Mouse (Mus musculus) intestine, embryonic 16.5 days (tissue): Measurements from ENCODE around the gene Stip1. TPM values are rescaled to one million over a fixed set of nuclear protein-coding genes. Genes with fewer than 3 reads are reported as not detected.

ENCODE experiments used
- ATAC-seq: fragments of 200-750 bp; cut with Nextera tagmentation; 2 replicates; pipeline ENCODE4 v1.8.0; 2017; ENCODE audit warnings: moderate TSS enrichment, moderate library complexity
- H3K27ac ChIP-seq: fragments of 300-500 bp; sonication (generic); 2 replicates; pipeline ENCODE4 v1.5.1; 2014; ENCODE audit warnings: mild to moderate bottlenecking, low read length
- H3K27me3 ChIP-seq: fragments of 300-500 bp; sonication (generic); replicated peaks from 2 replicates; pipeline ENCODE4 v1.6.1; 2014; ENCODE audit warnings: low read length, control low read depth, mixed read lengths; ENCODE audit not compliant: control insufficient read depth, insufficient read depth
- H3K36me3 ChIP-seq: fragments of 300-500 bp; sonication (generic); 2 replicates; pipeline ENCODE4 v1.6.1; 2014; ENCODE audit warnings: low read length, control low read depth; ENCODE audit not compliant: control insufficient read depth, insufficient read depth
- H3K4me1 ChIP-seq: fragments of 300-500 bp; sonication (generic); 2 replicates; pipeline ENCODE4 v1.6.1; 2014; ENCODE audit warnings: low read length, control low read depth, mixed read lengths; ENCODE audit not compliant: control insufficient read depth, insufficient read depth
- H3K4me2 ChIP-seq: fragments of 300-500 bp; sonication (generic); 2 replicates; pipeline ENCODE4 v1.6.1; 2014; ENCODE audit warnings: low read depth, low read length, control low read depth
- H3K4me3 ChIP-seq: fragments of 300-500 bp; sonication (generic); 2 replicates; pipeline ENCODE4 v1.5.1; 2014; ENCODE audit warnings: mild to moderate bottlenecking, low read length
- H3K9ac ChIP-seq: fragments of 300-500 bp; sonication (generic); 2 replicates; pipeline ENCODE4 v1.6.1; 2014; ENCODE audit warnings: low read depth, low read length
- H3K9me3 ChIP-seq: fragments of 300-500 bp; sonication (generic); 2 replicates; pipeline ENCODE4 v1.6.1; 2016; ENCODE audit warnings: low read length, control low read depth; ENCODE audit not compliant: control insufficient read depth
- WGBS: fragments of 180-500 bp; shearing (Covaris S2); extraction: QIAGEN DNeasy Blood & Tissue Kit; methylation state at CpG from one replicate; pipeline ENCODE4 v1.1.7; 2014; 5-methylcytosine and 5-hydroxymethylcytosine counted together
- polyA plus RNA-seq: library from polyadenylated mRNA; unstranded; fragments of >200 nt; fragmentation: Nextera tagmentation; extraction: Ambion mirVana; gene quantifications from 2 replicates; pipeline ENCODE4 v1.2.1, GENCODE M21; 2015

Stip1 gene
- polyA plus RNA-seq, 1 experiment from 2014 or later, result 208 TPM

- peak; percentile 84 for ATAC-seq
- Histone ChIP-seq H3K9ac (peak within 1 kb of the TSS; percentile 95), H3K27me3 (no peaks in the 10 kb centered on the region), H3K36me3 (peaks cover 7% of the 10 kb centered on the region; the same call in 1 of the 2 replicates), H3K4me2 (peak within 1 kb of the TSS; percentile 83), H3K27ac (peak within 1 kb of the TSS; percentile 95), H3K9me3 (no peaks in the 10 kb centered on the region), H3K4me1 (peaks cover 39% of the 10 kb centered on the region), H3K4me3 (peak within 1 kb of the TSS; percentile 78)
- WGBS, result under 1% methylated on average over 38 of the region's 38 CpGs
Observed at GRCm38 (mm10) chr19:6980381-6981093, 59.2 kb downstream of the Stip1 start, which contains the start of gene Fkbp2. Gene Fkbp2 (minus strand): TSS chr19:6980501.

GRCm38 (mm10) chr19:6979486-6980380 lies 60.0 kb downstream of the Stip1 start:
- under 1% methylated on average over 59 of the region's 59 CpGs for WGBS
- Histone ChIP-seq H3K9ac (peak overlapping the region; percentile 95), H3K27ac (peak overlapping the region; percentile 95), H3K27me3 (no peaks in the 10 kb centered on the region), H3K4me1 (peaks cover 35% of the 10 kb centered on the region), H3K36me3 (peaks cover 7% of the 10 kb centered on the region; the same call in 1 of the 2 replicates), H3K9me3 (no peaks in the 10 kb centered on the region), H3K4me3 (peak overlapping the region; percentile 78), H3K4me2 (peak overlapping the region; percentile 83)
- peak; percentile 92 for ATAC-seq

DNA sequence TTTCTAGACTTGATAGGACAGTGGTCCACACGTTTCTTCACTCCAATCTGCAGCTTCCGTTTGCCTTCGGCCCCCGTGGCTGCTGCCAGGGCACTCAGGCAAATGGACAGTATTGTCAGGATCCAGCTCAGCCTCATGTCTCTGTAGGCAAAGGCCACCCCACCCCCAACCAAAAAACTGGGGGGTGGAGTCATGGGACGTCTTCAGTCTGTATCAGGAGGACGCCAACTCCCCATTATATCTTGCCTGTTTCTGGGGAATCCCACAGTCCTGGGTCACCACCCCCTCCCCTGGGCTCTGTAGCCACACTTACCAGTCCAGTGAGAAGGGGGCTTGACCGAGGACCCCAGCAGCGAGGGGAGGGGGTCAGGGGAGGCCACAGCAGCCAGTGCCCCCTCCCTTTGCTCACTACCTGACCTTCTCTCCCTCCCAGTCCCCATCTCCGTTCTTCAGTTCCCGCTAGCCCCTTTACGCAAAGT lies 60.7 kb downstream of the Stip1 start:
- Histone ChIP-seq H3K4me1 (peaks cover 35% of the 10 kb centered on the region), H3K4me2 (peak overlapping the region; percentile 83), H3K9ac (peak overlapping the region; percentile 79), H3K4me3 (peak overlapping the region; percentile 78), H3K27ac (peak overlapping the region; percentile 83), H3K9me3 (no peaks in the 10 kb centered on the region), H3K36me3 (peaks cover 7% of the 10 kb centered on the region; the same call in 1 of the 2 replicates), H3K27me3 (no peaks in the 10 kb centered on the region)
- 7% methylated on average over 11 of the region's 11 CpGs for WGBS
- no peak for ATAC-seq

DNA sequence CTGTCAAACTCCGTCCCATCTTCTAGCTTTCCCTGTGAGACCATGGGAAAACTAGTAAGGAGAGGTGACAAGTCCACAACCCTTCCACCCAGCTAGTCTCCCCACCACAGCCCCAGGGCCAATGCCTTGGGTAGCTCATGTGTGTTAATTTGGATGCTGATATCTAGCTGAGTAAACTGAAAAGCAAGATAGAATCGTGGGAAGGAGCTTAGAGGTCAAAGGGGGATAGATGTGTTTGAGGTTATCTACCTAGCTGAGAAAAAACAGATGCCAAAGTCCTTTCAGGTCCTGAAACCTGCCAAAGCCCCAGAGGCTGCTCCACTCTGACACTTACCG lies 61.2 kb downstream of the Stip1 start:
- Histone ChIP-seq H3K9me3 (no peaks in the 10 kb centered on the region), H3K4me3 (peak overlapping the region; percentile 78), H3K27me3 (no peaks in the 10 kb centered on the region), H3K4me1 (peaks cover 35% of the 10 kb centered on the region), H3K36me3 (peaks cover 7% of the 10 kb centered on the region; the same call in 1 of the 2 replicates), H3K4me2 (peak overlapping the region; percentile 83), H3K27ac (peak overlapping the region; percentile 83), H3K9ac (peak overlapping the region; percentile 79)
- WGBS, result 33% methylated on average over 3 of the region's 3 CpGs
- ATAC-seq, result no peak

DNA sequence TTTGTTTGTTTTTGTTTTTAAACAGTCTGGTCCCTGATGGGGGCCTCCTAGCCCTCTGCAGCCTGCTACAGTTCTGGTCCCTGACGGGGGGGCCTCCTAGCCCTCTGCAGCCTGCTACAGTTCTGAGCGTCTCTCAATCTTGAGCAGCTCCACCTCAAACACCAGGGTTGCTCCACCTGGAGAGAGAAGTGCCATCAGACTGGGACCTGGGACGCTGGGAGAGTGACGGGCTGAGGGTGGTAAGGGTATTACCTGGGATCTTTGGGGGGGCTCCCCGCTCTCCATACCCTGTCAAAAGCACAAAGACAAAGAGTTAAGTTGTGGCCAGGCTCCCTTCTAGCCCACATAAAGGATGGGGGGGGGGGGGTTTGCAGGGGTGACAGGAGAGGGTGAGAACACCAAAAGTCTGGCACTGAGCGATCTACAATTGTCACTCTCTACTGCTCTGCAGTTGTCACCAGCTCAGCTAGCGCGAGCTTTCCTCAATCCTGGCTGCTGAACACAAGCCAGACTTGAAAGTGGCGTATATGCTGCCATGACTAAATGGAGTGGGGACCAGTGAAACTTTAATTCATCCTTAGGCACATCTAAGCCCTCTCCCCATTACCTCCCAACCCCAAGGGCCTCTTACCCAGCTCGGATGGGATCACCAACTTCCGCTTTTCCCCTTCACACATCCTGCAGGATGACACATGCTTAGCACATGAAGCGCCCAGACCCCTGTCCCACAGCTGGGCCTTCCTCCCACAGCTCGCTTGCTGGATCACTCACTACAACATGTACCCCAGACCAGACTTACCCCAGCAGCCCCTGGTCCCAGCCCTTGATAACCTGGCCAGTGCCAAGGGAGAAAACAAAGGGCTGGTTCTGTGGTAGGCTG lies 61.8 kb downstream of the Stip1 start:
- Histone ChIP-seq H3K4me2 (peak overlapping the region; percentile 83), H3K9ac (peak overlapping the region; percentile 79), H3K27me3 (no peaks in the 10 kb centered on the region), H3K4me1 (peaks cover 35% of the 10 kb centered on the region), H3K4me3 (peak overlapping the region; percentile 78), H3K27ac (peak overlapping the region; percentile 83), H3K36me3 (peaks cover 7% of the 10 kb centered on the region; the same call in 1 of the 2 replicates), H3K9me3 (no peaks in the 10 kb centered on the region)
- 78% methylated on average over 13 of the region's 13 CpGs for WGBS
- no peak for ATAC-seq

GRCm38 (mm10) chr19:6975537-6976521 lies 63.9 kb downstream of the Stip1 start, which contains the start of gene Plcb3:
Gene Plcb3 (minus strand): TSS chr19:6976470.
- no peaks in the 10 kb centered on the region for H3K9me3 ChIP-seq
- H3K27ac ChIP-seq, result peak within 1 kb of the TSS; percentile 77
- WGBS, result under 1% methylated on average over 16 of the region's 16 CpGs
- peaks cover 44% of the 10 kb centered on the region for H3K4me1 ChIP-seq
- H3K36me3 ChIP-seq, result peaks cover 5% of the 10 kb centered on the region; the same call in 1 of the 2 replicates
- peak within 1 kb of the TSS; percentile 78 for H3K9ac ChIP-seq
- H3K27me3 ChIP-seq, result no peaks in the 10 kb centered on the region
- peak within 1 kb of the TSS; percentile 69 for H3K4me3 ChIP-seq
- ATAC-seq, result no peak
- H3K4me2 ChIP-seq, result peak within 1 kb of the TSS; percentile 59

DNA sequence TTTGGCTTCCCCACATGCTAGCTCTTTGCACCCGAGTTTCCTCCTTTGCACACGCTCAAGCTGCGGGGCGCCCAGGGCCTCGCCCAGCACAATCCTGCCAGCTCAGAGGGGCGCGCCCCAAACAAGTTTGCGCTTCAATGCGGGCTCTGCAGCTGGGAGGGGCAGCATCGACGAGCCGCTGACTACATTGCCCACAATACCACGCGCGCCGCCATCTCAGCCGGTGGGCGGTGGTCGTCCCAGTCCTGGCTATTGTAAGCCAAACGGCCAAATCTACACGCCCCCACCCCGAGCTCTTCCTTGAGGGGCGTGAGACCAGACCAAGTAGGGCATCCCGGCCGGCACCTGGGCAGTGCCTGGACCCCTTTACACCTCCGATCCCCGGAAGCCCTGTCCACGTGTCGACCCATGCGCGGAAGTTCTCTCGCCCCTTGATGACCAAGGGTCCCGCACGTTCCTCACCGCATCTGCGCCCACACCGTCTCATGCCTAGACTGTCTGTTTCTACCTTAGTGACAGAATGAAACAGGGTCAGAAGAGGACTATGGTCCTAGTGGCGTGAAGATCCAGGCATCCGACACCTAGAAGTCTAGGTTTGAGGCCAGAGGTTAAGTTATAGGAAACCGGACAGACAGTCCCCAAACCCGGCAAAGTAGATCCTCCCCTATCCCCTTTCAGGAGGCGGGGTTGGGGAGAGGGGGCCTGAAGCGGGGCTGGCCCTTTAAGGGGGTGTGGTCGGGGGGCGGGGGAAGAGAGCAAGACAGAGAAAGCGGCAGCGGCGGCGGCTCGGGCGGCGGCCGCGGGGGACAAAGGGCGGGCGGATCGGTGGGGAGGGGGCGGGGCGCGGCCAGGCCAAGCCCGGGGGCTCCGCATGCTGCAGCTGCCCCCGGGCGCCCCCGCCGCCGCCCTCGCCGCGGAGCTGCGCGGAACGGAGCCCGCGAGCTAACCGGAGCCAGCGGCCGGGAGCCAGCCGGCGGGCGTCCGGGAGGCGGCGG lies 65.3 kb downstream of the Stip1 start, which contains the start of gene Ppp1r14b:
Ppp1r14b (plus strand) TSS at position 758 of the 995 bp plus-strand sequence.
- H3K4me1 ChIP-seq, result peaks cover 55% of the 10 kb centered on the region
- H3K36me3 ChIP-seq, result peaks cover 5% of the 10 kb centered on the region; the same call in 1 of the 2 replicates
- H3K27me3 ChIP-seq, result no peaks in the 10 kb centered on the region
- WGBS, result under 1% methylated on average over 74 of the region's 84 CpGs
- H3K27ac ChIP-seq, result peak within 1 kb of the TSS; percentile 77
- peak within 1 kb of the TSS; percentile 69 for H3K4me3 ChIP-seq
- H3K4me2 ChIP-seq, result peak within 1 kb of the TSS; percentile 72
- peak; percentile 61 for ATAC-seq
- H3K9ac ChIP-seq, result peak within 1 kb of the TSS; percentile 78
- no peaks in the 10 kb centered on the region for H3K9me3 ChIP-seq
